Mouse (Mus musculus) stomach, postnatal 0 days (tissue): ENCODE results near the gene Hpse2. TPM values are rescaled to one million over a fixed set of nuclear protein-coding genes. Genes with fewer than 3 reads are reported as not detected.
A peak's percentile ranks its signal among the peaks of the same experiment; 100 is the strongest.

Experiments
- ATAC-seq: fragments of 200-750 bp; cut with Nextera tagmentation; 2 replicates; pipeline ENCODE4 v1.8.0; 2017; ENCODE audit not compliant: low FRiP score, low TSS enrichment
- DNase-seq: peaks from one replicate; pipeline ENCODE4 v3.0.0-alpha.2; 2016; ENCODE audit warnings: low spot score
- H3K27ac ChIP-seq: fragments of 300-500 bp; sonication (generic); replicated peaks from 2 replicates; pipeline ENCODE4 v1.5.1; 2014; ENCODE audit warnings: mild to moderate bottlenecking, control low read depth
- H3K27me3 ChIP-seq: fragments of 300-500 bp; sonication (generic); 2 replicates; pipeline ENCODE4 v1.6.1; 2014; ENCODE audit warnings: low read length; ENCODE audit not compliant: control insufficient read depth, insufficient read depth
- H3K36me3 ChIP-seq: fragments of 300-500 bp; sonication (generic); 2 replicates; pipeline ENCODE4 v1.6.1; 2014; ENCODE audit warnings: low read length, mixed read lengths; ENCODE audit not compliant: control insufficient read depth, insufficient read depth
- H3K4me1 ChIP-seq: fragments of 300-500 bp; sonication (generic); replicated peaks from 2 replicates; pipeline ENCODE4 v1.6.1; 2014; ENCODE audit warnings: antibody characterized with exemption; ENCODE audit not compliant: control insufficient read depth, insufficient read depth
- H3K4me2 ChIP-seq: fragments of 300-500 bp; sonication (generic); replicated peaks from 2 replicates; pipeline ENCODE4 v1.6.1; 2014; ENCODE audit warnings: low read depth, mild to moderate bottlenecking, control low read depth, moderate library complexity
- H3K4me3 ChIP-seq: fragments of 300-500 bp; sonication (generic); 2 replicates; pipeline ENCODE4 v1.5.1; 2014; ENCODE audit warnings: low read depth, low read length, control low read depth
- H3K9ac ChIP-seq: fragments of 300-500 bp; sonication (generic); 2 replicates; pipeline ENCODE4 v1.6.1; 2014; ENCODE audit warnings: mild to moderate bottlenecking, low read length, control low read depth, mixed read lengths
- H3K9me3 ChIP-seq: fragments of 300-500 bp; sonication (generic); 2 replicates; pipeline ENCODE4 v1.6.1; 2016; ENCODE audit warnings: low read length; ENCODE audit not compliant: control insufficient read depth
- CTCF ChIP-seq: IDR thresholded peaks from 2 replicates; pipeline ENCODE4 v1.5.1; 2016; ENCODE audit warnings: antibody characterized with exemption, low read depth, mild to moderate bottlenecking, moderate library complexity
- EP300 ChIP-seq: optimal IDR thresholded peaks from 2 replicates; pipeline ENCODE3; 2016; ENCODE audit warnings: antibody characterized with exemption
- WGBS: fragments of 180-500 bp; shearing (Covaris S2); extraction: QIAGEN DNeasy Blood & Tissue Kit; methylation state at CpG from one replicate; pipeline ENCODE4 v1.1.7; 2014; 5-methylcytosine and 5-hydroxymethylcytosine counted together
- polyA plus RNA-seq: library from polyadenylated mRNA; unstranded; fragments of >200 nt; fragmentation: Nextera tagmentation; extraction: Ambion mirVana; gene quantifications from 2 replicates; pipeline ENCODE4 v1.2.1, GENCODE M21; 2015

The Hpse2 gene
- polyA plus RNA-seq, 1 experiment from 2014 or later, result 1.3 TPM

- no peaks in the 10 kb centered on the region for H3K9me3 ChIP-seq
- H3K4me3 ChIP-seq, result no peak overlapping the region
- TF ChIP-seq EP300, result no peak
- no peak for TF ChIP-seq CTCF
- DNase-seq, result no peak
- no peak overlapping the region for H3K4me2 ChIP-seq
- no peaks in the 10 kb centered on the region for H3K27me3 ChIP-seq
- H3K36me3 ChIP-seq, result no peaks in the 10 kb centered on the region
- H3K27ac ChIP-seq, result peak overlapping the region; percentile 53; the same call in 1 of the 2 replicates
- 0 out of 2 replicates have a peak overlapping the region, but pooled peaks have one; percentile 13 for H3K9ac ChIP-seq
- peak; percentile 10; the same call in 1 of the 2 replicates for ATAC-seq
- no peaks in the 10 kb centered on the region for H3K4me1 ChIP-seq
- 40% methylated on average over 14 of the region's 14 CpGs for WGBS
These were observed 646.3 kb downstream of the Hpse2 start for GRCm38 (mm10) chr19:42741884-42742283.

DNA sequence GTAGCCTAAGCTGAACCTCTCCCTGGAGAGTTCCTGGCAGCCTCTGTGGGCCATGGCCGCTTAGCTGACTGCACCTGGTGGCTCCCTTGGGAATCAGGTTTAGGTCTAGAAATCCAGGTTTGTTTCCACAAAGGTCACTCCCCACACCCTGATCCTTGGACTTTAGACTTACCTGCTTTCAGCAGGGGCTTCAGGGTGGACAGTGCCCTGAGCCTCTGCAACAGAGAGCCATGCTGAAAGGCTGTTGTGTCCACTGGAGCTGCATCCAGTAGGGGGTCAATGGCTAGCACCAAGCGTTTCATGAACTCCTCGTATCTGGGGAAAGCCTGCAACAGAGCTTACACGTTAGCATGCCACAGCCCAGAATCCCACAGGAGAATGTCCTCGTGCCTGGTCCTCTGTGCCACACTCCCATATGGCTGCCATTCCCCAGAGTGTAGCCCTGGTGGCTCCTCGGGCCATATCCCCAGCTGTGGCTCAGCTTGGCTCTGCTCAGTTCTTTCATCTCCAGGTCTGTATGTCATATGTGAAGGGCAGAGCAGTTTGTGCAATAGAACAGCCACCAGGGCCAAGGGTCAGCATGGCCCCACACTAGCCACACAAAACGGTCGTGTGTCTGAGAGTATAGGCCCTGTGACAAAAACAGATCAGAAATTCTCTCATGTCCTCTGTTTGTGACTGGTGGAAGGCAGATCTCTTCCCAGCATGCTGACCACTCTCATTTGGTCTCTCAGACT, 647.8 kb downstream of the Hpse2 start:
- ATAC-seq (no peak), DNase-seq (no peak)
- H3K9me3 ChIP-seq, result no peaks in the 10 kb centered on the region
- no peak overlapping the region for H3K9ac ChIP-seq
- no peaks in the 10 kb centered on the region for H3K36me3 ChIP-seq
- H3K4me3 ChIP-seq, result no peak overlapping the region
- H3K4me1 ChIP-seq, result no peaks in the 10 kb centered on the region
- H3K4me2 ChIP-seq, result no peak overlapping the region
- H3K27me3 ChIP-seq, result no peaks in the 10 kb centered on the region
- H3K27ac ChIP-seq, result no peak overlapping the region
- 87% methylated on average over 8 of the region's 8 CpGs for WGBS
- no peak for TF ChIP-seq EP300
- TF ChIP-seq CTCF, result no peak

DNA sequence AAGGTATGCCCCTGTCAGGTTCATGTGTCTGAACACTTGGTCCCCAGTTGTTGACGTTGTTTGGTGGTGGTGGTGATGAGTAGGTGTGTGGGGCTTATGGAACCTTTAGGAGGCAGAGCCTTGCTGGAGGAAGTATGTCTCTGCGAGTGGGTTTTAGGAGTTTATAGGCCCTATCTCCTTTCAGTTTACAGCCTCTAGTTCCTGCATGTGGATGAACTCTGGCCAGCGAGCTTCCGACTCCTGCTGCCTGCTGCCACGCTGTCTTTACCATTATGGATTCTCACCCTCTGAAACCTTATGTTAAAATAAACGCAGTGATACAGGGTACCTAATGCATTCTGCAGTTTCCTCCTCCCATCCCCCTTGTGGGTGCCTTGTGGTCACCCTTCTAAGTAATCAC, 648.4 kb downstream of the Hpse2 start:
- no peak overlapping the region for H3K9ac ChIP-seq
- no peaks in the 10 kb centered on the region for H3K9me3 ChIP-seq
- TF ChIP-seq CTCF, result no peak
- TF ChIP-seq EP300, result no peak
- H3K4me2 ChIP-seq, result no peak overlapping the region
- no peak for ATAC-seq
- no peaks in the 10 kb centered on the region for H3K36me3 ChIP-seq
- H3K4me3 ChIP-seq, result no peak overlapping the region
- H3K27ac ChIP-seq, result no peak overlapping the region
- H3K27me3 ChIP-seq, result no peaks in the 10 kb centered on the region
- H3K4me1 ChIP-seq, result no peaks in the 10 kb centered on the region
- 85% methylated on average over 6 of the region's 6 CpGs for WGBS
- DNase-seq, result no peak

GRCm38 (mm10) chr19:42737753-42738152, 650.4 kb downstream of the Hpse2 start:
- Histone ChIP-seq H3K9ac (no peak overlapping the region), H3K4me3 (no peak overlapping the region), H3K9me3 (no peaks in the 10 kb centered on the region), H3K27ac (no peak overlapping the region), H3K4me1 (no peaks in the 10 kb centered on the region), H3K4me2 (no peak overlapping the region), H3K27me3 (no peaks in the 10 kb centered on the region), H3K36me3 (no peaks in the 10 kb centered on the region)
- no peak for ATAC-seq
- no peak for DNase-seq
- no peak for TF ChIP-seq CTCF
- no peak for TF ChIP-seq EP300
- 80% methylated on average over 9 of the region's 9 CpGs for WGBS

Other genes starting within 250 kb of the Hpse2 start
- gene Cnnm1, start 52.1 kb upstream of the Hpse2 start, polyA plus RNA-seq, result 0.47 and 0.56 TPM in 2 replicates
- gene Got1, start 136.2 kb upstream of the Hpse2 start, polyA plus RNA-seq, result 49.3 and 51.1 TPM in 2 replicates
- gene Nkx2-3, start 224.0 kb upstream of the Hpse2 start, polyA plus RNA-seq, result 5.4 and 5.7 TPM in 2 replicates